Mouse (Mus musculus) cerebellum, postnatal 25 days (tissue): ENCODE data around the gene Rasgrp1.

Experiments used
- DNase-seq, 2 experiments: peaks; one replicate each; pipeline ENCODE4 v3.0.0; 2021; ENCODE audit warnings: mixed read lengths in 2 of 2

Rasgrp1 gene

DNA sequence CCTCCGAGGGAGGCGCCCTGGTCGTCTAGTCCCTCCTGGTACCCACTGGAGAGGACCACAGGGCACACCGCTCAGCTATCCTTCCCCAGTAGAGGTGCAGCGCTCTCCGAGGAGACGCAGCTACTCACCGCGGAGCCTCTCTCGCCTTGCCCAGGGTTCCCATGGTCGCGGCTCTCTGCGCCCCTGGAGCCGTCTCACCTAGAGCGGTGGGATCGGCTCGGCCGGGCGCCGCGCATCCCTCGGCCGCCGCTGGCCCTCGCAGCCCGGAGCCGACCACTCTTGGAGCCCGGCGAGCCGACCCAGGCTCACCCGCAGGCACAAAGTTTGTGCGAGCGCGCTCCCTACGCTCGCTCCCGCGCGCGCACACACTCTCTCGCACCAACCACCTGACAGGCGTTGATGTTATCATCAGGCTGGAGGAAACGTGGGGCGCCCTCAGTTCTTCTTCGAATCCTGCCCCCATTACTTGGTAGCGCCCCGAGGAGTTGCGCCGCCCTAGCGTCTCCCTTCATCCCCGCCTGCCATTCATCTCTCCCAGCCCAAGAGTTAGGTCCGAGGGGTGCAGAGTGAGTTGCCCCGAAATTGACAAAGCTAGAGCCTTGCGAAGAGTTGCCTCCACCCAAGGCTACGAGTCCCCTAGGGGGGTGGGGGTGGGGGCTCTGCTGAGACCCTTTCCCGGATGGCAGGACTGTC, at the start of gene Rasgrp1:
Rasgrp1 (minus strand) TSS at position 455 of the 693 bp plus-strand sequence.
- DNase-seq, result peak in 1 of 2 experiments; percentile 32

- DNase-seq, result peak in 1 of 2 experiments; percentile 26
Observed at GRCm38 (mm10) chr2:117389925-117390892, 47.4 kb upstream of the Rasgrp1 start.

GRCm38 (mm10) chr2:117389460-117389859, 46.7 kb upstream of the Rasgrp1 start:
- no peak for DNase-seq

DNA sequence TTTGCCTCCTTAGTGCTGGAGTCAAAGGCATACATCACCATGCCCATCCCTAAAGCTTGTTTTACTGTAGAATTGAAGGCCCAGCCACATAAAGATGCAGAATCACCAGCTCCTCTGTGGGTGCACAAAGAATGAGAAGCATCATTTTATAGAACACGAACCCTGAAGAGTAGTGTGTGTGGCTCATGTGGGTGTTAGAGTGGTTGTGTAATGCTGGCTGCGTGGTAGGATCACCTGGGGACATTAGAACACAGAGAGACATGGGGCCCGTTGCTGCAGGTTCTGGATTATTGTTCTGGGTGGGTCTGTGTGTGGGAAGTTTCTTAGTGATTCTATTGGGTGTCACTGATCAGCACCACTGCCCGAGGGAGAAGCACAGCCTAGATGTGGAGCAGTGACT, 45.3 kb upstream of the Rasgrp1 start:
- no peak for DNase-seq

- DNase-seq, result no peak
Observed at GRCm38 (mm10) chr2:117386981-117387705, 44.3 kb upstream of the Rasgrp1 start.

DNA sequence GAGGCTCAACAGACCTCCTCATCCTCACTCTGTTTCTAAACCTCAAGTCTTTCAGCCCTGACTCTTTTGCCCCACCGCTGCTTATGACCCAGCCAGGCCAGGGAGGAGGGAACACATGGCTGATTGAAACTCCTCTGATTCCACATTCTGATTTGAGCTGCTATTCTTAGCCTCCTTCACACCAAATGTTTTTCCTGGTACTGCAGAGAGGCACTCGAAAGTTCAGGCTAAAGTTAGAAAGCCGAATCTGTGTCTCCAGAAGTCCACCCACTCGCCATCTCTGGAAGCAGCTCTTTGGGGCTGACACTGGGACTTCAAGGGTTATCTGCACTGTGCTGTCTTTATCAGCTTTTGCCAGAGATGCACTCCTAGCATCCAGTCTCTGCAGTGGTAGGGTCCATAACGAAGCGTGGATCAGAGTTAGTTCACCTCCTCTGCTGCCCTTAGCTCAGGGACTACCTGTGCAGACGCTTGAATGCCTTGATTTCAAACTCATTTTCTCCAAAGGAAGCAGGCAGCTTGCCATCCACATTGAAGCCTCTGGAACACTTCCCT, 43.3 kb upstream of the Rasgrp1 start:
- no peak for DNase-seq

DNA sequence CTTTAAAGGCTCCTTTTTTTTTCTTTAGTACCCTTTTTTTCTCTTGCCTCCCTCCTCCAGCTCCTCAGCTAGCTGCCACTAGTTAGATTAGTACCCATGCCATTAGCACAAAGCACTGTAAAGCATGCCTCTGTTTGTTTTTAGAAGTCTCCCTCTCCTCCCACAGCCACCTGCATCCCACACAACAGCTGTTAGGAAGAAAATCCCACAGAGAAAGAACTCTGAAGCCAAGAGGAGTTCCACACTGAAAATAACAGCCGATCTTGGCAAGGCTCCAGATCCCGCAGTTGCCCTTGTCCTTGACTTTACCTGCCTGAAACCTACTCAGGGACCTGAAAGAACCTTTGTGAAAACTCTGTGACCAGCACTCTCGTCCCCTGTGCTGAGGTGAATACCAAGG, 38.5 kb upstream of the Rasgrp1 start:
- DNase-seq, result peak; percentile 48 to 64

- DNase-seq, result no peak
Observed at GRCm38 (mm10) chr2:117374293-117374830, 31.6 kb upstream of the Rasgrp1 start.

DNA sequence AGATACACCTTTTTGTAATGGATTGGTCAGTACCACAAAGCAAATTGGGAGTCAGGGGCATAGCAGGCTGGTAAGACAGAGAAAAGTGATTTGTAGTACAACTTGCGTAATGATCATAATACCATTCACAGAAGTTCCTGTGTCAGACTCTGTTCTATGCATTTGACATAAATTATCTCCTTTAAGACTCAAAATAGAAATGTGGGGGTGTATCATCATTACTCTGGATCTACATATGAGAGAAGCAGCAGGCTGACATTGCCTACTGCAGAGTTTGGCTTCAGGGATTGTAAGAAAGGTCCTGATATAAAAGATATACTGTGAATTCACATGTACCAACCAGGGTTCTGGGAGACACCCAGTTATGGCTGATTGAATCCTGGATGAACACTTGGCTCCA, 28.9 kb upstream of the Rasgrp1 start:
- DNase-seq, result no peak

DNA sequence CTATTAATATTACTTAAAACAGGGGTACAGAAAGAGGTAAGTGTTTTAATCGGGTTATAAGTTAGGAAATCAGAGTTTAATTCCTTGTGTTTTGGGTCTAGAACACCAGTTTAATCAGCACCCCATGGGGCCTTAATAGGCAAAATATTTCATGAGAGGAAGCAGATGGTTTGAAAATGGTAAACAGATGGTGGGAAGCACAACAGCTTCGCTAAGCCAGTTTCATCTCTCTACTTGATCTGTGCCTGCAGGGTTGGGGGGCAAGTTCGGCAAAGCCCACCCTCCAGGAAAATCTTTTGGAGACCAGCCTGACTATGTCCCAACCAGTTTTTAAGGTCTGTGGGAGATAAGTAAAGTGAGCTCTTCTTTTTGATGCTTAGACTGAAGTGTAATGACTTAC, 23.7 kb upstream of the Rasgrp1 start:
- peak; percentile 19 to 28 for DNase-seq

DNA sequence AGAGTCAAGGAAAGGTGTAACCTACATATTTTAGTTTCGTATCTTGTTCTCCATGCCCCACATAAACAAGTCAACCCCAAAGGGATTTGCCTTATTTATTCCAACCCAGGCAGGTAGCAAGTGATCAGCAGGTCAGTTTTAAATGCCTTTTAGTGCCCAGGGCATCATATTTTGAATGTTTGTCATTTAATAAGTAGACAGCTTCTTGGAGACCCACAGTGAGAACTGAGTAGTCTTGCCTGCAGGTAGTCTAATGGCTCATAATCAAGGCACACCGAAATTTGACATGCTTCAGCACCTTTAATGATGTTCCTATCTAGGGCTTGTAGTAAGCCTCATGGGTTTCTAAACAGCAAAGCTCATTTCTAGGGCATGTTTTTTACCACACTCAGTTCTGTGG, 21.3 kb upstream of the Rasgrp1 start:
- DNase-seq, result no peak

GRCm38 (mm10) chr2:117357939-117358338, 15.1 kb upstream of the Rasgrp1 start:
- no peak for DNase-seq

GRCm38 (mm10) chr2:117352305-117353123, 9.7 kb upstream of the Rasgrp1 start:
- no peak for DNase-seq

DNA sequence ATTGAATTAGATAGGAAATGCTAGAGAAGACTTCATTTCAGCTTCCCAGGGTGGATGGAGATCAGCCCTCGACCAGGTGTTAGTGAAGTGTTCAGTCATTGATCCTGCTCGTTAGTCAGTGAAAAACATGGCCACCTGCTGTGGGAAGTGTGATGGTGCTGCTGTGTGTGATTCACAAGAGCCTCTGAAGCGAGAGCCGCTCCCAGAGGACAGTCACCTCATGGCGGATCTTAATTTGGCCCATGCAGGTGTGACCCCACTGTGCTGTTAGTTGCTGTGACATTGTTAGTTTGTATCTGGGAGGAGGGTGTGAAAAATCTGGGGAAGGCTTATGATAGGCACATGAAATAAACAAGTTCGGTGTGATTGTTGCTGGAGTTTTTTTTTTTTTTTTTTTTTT, 7.3 kb upstream of the Rasgrp1 start:
- DNase-seq, result no peak

- no peak for DNase-seq
Observed at GRCm38 (mm10) chr2:117343240-117343624, 431 bp upstream of the Rasgrp1 start.

- peak; percentile 71 to 80 for DNase-seq
Observed at GRCm38 (mm10) chr2:117342090-117342546, 683 bp downstream of the Rasgrp1 start.

GRCm38 (mm10) chr2:117338501-117338900, 4.3 kb downstream of the Rasgrp1 start:
- no peak for DNase-seq

- no peak for DNase-seq
Observed at GRCm38 (mm10) chr2:117337902-117338301, 4.9 kb downstream of the Rasgrp1 start.

DNA sequence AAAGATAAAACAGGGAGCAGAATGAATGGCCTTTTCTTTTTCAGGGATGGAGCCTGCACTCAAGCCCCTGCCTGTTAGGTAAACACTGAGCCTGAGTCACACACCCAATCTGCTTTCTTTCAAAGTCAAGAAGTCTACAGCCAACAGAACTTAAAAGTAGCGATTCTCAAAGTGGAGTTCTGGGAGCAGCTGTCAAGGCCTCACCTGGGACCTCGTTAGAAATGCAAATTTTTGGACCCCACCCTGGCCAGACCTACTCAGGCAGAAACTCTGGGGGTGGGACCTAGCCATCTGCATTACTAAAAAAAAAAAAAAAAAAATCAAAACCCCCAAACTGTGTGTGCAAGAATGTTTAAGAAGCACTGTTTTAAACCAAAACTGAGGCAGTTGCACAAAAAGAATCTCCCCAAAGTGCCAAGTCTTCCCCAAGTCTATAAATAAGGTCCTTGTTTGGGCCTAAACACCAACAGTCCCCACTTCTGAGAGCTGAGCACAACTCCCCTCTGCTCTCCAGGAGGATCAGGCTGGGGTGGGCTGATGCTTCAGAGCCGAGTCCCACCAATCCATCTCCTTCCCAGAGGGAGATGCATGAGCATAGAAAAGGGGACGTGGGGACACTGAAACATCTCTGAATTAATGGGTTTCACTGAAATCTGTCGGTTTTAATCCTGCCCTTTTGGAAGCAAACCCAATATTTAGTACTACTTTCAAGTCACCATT, 5.7 kb downstream of the Rasgrp1 start:
- DNase-seq, result no peak

DNA sequence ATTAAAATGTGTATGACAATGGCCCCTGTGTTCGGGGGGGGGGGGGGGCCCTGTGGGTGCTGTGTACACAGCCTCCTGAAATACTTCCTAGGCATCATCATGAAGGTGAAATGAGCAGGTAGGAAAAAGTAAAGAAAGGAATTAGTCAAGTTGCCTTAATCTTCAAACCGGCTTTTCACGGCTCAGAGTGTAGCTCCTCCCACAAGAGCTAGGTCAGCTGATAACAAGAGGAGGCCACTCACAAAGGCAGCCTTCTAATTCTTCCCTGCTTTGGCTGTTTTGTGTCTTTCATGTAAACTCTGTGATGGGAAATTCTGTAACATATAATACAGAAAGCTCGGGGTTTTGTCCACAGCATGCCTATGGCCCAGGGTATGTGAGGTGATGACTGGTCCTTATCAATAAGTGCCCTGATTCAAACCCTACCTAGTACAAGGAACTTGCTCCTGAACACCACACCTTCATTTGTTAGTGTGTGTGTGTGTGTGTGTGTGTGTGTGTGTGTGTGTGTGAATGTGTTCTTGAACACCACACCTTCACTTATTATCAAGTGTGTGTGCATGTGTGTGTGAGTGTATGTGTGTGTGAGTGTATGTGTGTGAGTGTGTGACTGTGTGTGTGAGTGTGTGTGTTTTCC, 7.1 kb downstream of the Rasgrp1 start:
- DNase-seq, result no peak
